Mouse (Mus musculus) lung, postnatal 36 days (tissue): Measurements from ENCODE around the gene Tbca.

Source experiments
- DNase-seq: peaks from one replicate; pipeline ENCODE4 v3.0.0; 2022; ENCODE audit warnings: mixed read lengths

The Tbca gene

DNA sequence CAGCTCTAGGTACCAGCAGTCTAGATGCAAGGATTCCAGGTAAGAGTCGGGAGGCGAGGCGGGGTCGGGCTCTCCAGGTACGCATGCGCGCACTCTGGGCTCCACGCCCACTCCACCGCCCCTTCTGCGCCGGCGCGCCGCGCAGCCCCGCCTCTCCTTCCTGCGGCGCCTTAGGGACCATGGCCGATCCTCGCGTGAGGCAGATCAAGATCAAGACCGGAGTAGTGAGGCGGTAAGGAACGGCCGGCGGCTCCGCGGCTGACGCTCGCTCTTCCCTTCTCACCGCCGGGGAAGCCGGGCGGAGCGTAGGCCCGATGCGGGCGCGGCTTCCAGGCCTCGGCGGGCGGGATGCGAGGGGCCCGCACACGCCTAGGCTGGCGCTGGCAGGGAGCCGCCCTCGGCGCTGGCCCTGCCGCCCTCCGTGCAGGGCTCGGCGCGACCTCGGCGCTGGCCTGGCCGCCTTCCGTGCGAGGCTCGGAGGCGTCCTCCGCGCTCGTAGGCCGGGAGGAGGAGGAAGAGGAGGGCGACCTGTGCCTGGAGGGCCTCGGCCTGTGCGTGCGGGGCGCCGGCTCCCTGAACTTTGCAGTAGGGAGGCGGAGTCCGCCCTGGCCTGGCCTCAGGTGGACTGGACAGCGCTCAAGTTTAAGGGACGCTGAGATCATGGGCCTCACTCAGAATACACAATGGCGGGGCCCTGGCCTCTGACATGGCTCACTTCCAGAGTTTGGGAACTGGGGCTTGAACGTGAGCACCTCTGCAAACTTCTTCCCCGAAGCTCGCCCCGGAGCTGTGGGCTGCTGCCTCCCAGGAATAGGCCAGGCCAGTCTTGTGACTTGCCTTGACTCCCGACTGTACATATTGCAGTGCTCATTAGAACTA, at the start of gene Tbca:
Gene Tbca, plus strand, starts transcription at position 140 of the 879 bp plus-strand sequence.
- DNase-seq: peak; percentile 90

DNA sequence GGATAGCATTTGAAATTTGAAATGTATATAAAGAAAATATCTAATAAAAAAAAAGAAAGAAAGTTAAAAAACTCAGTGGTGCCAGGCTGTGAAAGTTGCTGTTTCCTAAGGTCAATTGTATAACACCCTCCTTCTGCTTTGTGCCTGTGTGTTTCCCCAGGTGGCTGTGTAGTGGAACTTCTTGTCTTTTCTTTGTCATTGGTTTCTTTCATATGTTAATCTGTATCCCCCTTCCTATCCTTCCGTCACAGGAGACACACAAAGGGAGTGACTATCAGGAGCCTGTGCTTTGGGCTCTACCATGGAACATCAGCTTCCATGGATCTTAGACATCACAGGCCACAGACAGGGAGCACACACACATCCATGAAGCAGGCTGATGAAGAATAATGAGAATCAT, 43.5 kb upstream of the Tbca start:
- no peak for DNase-seq

DNA sequence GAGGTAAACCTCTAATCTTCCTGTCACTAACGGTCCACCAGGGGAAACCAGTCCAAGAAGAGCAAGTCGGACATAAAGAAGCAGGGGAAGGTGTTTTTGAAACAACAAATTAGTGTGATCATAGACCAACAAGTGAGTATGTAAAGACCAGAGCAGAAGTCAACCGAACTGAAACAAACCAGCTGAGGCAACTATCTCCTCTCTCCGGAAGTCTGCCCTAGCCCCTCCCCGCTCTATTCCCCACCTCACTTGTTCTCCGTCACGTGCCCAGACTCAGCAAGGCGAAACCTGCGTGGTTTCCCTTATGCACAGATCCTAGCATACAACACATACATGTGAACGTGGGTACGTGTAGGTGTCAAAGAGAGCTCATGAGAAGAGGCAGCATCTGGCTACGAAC, 22.9 kb upstream of the Tbca start:
- DNase-seq: no peak

DNA sequence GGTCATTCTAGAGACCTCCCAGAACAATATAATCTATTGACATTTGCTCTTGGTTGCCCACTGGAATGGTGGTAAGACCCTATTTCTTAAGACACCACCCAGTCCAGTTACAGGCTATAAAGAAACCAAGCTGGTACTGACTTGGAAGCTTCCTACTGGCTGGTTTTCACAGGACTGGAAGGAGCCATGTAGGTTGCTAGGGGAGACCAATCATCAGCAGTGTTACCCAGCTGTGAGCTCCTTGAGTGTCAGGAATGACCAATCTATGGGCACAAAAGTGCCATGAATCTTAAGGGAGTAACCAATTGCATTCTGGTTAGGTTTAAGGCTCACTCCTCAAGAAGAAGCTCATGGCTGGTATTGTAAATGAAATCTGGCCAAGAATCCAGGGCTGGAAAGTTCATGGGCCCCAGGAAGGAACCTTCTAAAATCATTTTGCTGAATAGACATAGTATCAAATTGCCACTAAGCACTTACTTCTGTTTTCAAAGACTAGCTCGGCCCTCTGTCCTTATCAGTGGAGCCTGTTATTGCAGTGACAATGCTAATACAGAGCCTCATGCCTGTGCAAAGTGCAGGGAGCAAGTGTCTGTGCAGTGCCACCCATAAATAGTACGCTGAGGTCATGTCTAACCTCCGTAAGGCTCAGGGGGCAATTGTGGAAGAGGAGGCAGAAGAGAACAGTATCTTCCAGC, 20.1 kb upstream of the Tbca start:
- no peak for DNase-seq

DNA sequence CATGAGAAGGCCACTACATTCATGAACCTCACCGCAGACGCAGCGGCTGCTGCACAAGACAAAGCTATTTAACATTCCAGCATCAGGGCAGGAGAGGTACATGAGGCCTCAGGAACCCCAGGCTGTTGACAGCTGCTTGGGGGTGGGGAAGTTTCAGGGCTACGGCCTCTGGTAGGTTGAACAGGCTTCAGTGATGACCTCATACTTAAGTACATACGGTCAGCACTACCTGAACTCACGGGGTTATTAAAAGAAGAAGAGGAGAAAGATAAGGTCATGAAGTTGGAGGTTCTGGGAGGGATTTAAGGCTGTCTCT, 19.6 kb upstream of the Tbca start:
- DNase-seq: no peak

DNA sequence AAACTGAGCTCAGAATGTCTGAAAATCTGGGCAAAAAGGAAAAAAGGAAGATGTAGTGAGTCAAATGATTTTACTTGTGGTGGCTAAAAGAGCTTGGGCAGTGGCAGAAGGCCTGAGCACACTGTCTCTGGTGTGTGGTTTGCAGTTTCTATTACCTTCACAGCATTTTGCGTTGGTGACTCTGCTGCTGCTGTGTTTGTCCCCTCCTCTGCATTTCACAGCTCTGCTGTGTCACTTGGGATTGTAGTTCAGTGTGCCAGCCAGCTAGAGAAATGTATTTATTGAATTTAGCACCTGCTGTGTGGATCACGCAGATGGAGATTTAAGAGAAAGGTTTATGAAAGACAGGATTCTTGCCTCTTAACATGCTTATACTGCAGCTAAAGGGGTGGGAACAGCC, 1.8 kb upstream of the Tbca start:
- DNase-seq: no peak

DNA sequence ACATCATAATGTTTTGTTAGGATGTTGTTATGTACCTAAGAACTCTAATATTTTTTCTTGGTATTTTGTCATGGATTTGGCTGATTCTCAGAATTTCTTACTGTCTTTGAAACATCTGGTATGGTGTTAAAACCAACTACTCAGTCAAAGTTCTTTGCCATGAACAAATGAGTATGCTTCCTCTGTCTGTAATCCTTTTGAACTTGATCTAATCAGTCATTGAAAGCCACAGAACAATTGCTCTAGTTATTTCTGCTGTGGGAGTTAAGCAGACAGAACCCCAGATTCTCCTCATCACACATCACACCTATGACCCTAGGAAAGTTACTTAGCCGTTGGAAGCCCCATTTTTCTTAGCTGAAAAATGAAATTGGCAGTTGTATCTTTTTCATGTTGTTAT, 6.0 kb downstream of the Tbca start:
- no peak for DNase-seq

DNA sequence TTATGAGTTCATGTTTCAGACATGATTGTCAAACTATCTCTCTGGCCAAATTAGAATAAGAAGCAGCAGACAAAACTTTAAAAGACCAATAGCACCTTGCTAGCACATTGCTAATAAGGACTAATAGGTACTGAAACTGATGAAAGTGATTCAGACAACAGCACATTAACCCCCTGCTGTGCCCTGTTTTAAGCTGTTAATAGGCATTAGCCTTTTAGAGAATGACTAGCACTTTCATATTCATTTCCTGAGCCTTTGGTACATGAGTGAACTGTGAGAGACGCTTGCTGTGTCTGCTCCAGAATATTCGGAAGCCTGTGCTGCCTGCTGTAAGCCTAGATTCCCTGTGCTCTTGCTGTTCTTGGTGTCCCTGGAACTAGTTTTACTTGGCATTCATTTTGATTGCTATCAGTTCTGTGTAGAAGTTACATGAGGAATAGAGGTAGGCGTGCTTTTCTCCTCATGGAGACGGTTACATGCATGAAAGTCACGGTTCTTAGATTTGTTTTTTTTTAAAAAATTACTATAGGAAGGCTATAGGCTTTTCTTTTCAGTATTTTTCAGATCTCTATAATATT, 14.9 kb downstream of the Tbca start:
- no peak for DNase-seq

DNA sequence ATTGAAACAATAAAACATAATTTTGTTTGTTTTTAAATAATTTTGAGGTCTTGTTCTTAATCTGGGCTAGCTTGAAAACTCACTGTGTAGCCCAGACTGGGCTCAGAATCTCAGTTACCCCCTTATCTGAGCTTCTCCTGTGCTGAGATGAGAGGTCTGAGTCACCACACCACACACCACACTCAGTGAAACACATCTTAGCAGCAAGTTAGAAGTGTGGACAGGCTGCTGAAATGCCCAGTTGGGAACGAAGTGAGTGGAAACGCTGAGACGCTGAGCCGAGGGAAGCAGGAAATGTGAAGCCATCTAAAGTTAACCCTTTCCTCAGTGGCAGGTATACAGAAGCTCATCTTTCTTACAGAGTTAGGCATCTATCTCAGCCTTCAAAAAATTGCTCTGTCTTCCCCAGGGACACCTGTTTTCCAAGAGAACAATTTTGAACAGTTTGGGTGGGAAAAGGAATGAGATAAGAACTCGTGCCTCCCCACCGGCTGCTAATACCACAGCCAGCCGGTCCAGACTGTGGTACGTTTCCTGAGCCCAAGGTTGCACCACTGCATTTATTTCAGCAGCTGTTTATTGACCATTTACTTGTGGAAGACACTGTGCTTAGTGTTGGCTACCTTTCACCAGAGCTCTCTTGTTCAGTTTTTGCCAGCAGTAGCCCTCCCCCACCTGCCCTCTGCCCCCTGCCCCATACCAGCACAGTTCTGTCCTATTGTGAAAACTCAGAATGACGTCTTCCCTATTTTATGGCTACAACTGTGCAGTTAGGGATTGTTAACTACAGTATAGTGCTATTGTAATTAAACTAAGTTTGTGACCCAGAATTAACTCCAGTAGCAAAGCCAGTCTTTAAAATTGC, 17.8 kb downstream of the Tbca start:
- no peak for DNase-seq

DNA sequence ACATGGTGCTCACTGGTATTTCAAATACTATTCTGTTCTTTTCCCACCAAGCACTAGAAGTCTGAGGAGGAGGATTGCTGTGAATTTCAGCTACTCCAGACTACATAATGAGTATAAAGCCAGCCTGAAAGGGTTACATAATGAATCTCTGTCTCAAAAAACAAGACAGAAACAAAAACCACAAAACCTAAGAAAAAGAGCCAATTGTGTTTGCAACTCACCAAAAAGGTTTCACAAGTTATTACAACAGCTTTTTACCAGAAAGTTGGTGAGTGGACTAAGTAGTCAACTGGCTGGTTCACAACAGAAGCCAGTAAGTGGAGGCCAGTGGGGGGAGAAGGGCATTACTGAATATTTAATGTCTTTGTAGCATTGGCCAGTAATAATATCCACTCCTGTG, 19.9 kb downstream of the Tbca start:
- DNase-seq: no peak

DNA sequence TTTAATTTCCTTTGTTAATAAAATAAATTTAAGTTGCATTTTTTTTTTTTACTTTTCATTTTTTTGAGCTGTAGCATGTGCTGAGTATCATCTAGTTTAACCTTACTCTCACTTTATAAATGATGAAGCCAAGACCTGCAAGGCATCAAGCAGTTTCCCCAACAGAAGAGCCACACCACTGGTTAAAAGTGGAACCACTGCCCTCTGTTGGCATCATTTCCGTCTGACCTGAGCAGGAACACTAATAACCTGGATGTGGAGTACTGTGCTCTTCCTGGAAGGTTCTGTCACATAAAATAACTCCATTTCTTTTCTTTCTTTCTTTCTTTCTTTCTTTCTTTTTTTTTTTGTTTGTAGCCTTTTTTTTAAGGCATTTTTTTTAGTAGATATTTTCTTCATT, 21.0 kb downstream of the Tbca start:
- DNase-seq: peak; percentile 15

DNA sequence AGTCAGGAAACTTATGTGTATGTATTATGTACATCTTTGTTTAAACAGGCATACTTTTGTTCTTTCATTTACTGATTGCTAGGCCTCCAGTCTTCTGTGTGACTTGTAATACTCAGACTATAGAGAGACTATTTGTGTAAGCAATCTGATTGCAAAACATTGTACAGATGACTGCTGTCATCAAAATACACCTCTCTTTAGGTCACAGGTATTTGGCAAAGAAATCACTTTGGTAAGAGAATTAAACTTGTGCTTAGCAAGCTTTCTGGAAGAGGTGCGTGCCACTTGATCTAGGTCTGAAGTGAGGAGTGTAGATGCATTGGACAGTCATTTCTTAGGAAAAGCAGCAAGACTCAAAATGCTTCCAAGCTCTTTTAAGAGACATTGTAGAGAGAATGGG, 22.7 kb downstream of the Tbca start:
- DNase-seq: no peak

DNA sequence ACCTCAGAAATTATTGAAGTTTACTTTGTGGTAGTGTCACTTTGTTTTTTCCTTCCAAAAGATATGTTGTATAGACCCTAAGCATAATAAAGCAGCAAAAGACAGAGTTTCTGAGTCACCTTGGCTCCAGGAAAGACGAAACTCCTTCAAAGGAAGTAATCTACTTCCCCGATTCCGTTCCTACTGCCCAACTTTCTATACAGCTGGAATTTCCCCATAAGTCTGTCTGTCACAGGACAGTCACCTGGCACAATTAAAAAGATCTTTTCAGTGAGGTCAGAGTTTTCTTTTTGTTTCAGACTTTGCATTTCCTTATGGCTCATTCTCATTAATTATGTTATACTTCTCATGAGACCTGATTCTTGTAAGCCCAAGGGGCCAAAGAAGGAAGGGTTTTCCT, 25.1 kb downstream of the Tbca start:
- no peak for DNase-seq

DNA sequence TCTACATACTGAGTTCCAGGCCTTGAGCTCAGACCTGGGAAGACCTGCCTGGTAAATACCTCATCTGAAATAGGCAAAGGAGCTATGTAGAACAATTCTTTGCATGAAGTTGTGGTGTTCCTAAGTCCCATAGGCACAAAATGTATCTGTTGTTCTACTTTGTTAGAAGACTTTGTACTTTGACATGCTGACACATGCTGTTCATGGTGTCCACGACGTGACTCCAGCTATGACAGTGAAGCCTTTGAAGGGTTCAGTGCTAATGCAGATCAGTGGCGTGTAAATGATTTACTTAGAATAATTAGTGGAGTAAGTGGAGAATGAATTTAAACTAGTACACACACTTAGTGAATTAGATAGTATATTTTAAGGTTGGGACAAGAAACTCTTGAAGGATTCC, 31.8 kb downstream of the Tbca start:
- DNase-seq: no peak

DNA sequence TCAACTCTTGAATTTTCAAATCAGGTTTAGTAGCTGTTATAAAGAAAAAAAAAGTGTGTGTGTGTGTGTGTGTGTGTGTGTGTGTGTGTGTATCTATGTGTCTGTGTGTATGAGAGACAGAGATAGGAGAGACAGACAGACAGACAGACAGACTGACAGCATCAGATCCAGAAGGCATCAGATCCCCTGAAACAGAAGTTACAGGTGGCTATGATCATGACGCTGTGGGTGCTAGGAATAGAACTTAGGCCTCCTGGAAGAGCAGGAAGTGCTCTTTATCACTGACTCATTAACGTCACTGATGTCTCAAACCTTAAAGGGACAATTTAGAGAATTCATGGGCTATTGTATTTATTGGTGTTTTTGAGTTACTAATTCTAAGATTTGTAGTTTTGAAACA, 32.2 kb downstream of the Tbca start:
- no peak for DNase-seq

DNA sequence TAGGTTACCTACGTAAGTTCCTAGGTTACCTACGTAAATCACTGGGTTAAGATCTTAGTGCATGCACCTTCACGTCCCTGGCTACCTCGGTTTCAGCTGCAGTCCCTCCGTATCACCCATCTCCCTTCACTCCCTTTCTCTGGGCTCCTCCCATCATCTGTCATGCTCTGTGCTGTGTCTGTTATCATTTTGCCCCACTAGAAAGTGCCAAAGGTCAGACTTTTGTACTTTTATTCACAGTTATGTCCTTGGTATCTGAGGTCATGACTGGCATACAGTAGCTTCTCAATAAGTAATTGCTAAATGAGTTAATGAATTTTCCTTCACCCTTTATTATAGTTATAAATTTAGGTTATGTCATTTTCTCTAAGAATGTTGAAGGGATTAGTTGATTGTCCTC, 37.7 kb downstream of the Tbca start:
- DNase-seq: no peak

DNA sequence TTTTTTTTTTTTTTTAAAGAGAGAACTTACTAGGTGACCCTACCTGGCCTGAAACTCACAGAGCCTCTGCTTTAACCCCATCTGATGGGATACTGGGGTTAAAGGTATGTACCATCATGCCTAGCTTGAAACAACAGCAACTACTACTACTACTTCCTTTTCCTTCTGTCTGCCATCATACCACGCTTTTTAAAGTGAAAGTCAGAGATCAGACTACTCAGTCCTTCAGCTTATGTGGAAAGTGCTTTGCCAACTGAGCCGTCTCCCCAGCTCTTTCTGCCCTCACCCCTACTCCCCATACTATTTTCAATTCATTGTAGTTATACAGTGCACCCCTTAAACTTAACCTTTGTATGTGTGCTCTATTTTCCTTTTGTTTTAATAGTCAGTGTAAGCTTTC, 38.3 kb downstream of the Tbca start:
- no peak for DNase-seq

DNA sequence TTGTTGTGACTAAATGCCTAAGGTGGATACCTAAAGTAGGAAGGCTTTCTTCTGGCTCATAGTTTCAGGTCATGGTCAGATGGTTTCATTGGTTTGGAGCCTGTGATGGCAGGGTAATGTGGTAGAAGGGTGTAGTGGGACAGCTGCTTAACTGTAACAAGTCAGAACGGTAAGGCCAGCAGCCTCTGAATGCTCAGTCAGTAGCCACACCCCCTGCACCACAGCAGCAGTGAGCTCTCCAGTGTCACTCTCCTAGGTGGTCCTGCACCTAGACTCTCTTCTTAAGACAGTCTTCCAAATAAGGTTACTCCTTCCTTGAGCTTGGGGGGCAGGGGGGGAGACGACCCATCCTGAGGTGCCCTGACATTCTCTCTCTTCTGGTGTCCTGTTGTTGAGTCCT, 39.1 kb downstream of the Tbca start:
- DNase-seq: no peak

DNA sequence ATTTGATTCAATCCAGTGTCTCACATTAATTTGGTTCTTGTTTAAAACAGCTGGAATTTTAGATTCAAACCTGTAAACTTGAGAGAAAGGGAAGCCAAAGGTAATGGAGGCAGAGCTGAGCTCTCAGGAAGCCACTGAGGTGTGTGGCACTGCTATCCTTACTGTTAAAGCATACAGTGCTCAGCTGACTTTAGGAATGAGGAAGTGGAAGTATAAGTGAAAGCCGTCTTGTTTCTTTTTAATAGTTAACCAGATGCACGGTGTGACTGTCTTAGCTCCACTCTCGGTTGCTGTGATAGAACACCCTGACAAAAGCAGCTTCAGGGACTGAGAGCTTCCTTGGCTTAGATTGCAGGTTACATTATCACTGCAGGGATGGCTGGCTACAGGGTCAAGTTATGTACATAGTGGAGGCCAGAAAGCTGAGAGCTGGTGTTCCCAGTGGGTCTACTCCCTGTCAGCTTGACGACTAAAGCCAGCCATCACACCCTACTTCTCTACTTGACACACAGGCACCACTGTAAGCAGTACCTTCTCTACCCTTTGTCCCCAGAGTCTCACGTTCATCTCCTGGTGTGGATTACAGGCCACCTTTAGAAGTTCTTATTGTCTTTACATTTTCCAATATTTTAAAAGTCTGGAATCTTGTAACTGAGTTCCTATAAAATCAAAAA, 49.5 kb downstream of the Tbca start:
- DNase-seq: no peak

DNA sequence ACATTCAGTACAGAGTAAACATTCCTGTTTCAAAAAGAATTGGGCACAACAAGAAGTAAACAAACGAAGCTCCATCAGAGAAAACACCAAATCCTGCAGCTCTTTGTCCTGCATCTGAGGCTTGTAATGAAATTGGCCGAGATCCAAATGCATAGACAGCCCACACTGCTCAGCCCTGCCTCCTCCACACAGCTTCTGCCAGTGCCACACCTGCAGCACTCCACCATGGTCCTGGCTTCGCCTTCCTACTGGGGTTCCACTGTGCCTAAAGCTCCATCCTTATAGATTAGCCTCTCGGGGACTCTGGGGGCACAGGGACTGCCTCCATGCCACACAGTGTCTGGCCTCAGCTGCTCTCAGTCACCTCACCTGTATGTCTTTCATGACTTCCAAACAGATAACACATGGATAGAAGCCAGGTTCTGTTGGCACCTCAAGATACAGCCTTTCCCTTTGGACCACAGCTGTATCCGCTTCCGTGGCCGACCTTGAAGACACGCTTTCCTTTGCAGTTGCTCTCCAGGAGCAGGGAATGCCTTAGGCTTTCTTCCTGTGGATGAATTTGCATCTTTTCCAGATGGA, 50.1 kb downstream of the Tbca start:
- no peak for DNase-seq

DNA sequence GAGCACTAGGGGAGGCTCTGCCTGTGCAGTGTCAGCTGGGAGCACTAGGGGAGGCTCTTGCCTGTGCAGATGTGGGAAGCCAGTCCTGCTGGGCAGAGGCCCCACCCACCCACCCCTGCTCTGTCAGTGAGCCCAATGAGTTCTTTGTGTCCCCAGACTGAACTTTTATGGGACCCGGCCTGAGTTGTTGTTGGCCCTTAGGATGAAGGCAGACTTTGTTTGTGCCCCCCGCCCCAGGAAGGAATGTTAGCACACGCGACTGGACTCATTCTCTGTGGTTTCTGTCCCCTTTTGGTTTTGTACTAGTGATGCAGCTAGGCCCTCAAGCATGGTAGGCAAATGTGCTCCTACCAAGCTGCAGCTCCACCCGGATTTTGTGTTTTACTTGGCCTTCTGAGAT, 54.5 kb downstream of the Tbca start:
- DNase-seq: no peak

DNA sequence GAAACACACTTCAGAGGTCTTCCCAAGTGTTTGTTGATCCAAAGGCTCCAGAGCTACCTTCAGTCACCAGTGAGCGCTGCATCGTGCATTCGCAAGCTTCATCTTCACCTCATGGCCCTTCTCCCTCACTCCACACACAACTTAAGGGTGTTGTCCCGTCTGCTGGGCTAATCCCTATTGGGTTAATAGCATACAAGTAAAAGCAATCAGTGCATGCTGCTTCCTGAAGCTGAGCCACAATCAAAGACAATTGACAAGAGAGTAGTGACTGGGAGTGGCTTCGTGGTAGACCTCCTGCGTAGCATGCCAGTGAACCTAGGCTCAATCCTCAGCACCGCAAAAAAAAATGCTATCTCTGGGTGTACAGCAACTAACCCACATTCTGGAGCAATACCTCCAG, 59.2 kb downstream of the Tbca start:
- no peak for DNase-seq
